Mouse (Mus musculus): ENCODE results near the gene Xdh.

Gene Xdh

GRCm38 (mm10) chr17:73950062-73950735 lies at the start of gene Xdh:
Gene Xdh, minus strand, starts transcription at chr17:73950196.
- no peak for ATAC-seq (ENCODE audit: low TSS enrichment)

GRCm38 (mm10) chr17:73995907-73996645 lies 46.1 kb upstream of the Xdh start:
- no peak for ATAC-seq (ENCODE audit: low TSS enrichment)

- ATAC-seq (ENCODE audit: low TSS enrichment), result no peak
These were observed 41.3 kb upstream of the Xdh start for GRCm38 (mm10) chr17:73991264-73991663.

- no peak for ATAC-seq (ENCODE audit: low TSS enrichment)
These were observed 36.6 kb upstream of the Xdh start for GRCm38 (mm10) chr17:73986571-73986970.

GRCm38 (mm10) chr17:73985936-73986335 lies 35.9 kb upstream of the Xdh start:
- no peak for ATAC-seq (ENCODE audit: low TSS enrichment)

- ATAC-seq (ENCODE audit: low TSS enrichment), result no peak
These were observed 34.5 kb upstream of the Xdh start for GRCm38 (mm10) chr17:73984508-73984907.

GRCm38 (mm10) chr17:73982871-73983270 lies 32.9 kb upstream of the Xdh start:
- ATAC-seq (ENCODE audit: low TSS enrichment), result no peak

GRCm38 (mm10) chr17:73976066-73976465 lies 26.1 kb upstream of the Xdh start:
- ATAC-seq (ENCODE audit: low TSS enrichment), result no peak

GRCm38 (mm10) chr17:73972648-73973047 lies 22.7 kb upstream of the Xdh start:
- no peak for ATAC-seq (ENCODE audit: low TSS enrichment)

GRCm38 (mm10) chr17:73971291-73971690 lies 21.3 kb upstream of the Xdh start:
- no peak for ATAC-seq (ENCODE audit: low TSS enrichment)

GRCm38 (mm10) chr17:73970361-73971027 lies 20.5 kb upstream of the Xdh start:
- no peak for ATAC-seq (ENCODE audit: low TSS enrichment)

- 0 out of 2 replicates have a peak, but pooled peaks have one; percentile 52 for ATAC-seq (ENCODE audit: low TSS enrichment)
These were observed 14.9 kb upstream of the Xdh start for GRCm38 (mm10) chr17:73964856-73965255.

- ATAC-seq (ENCODE audit: low TSS enrichment), result no peak
These were observed 12.6 kb upstream of the Xdh start for GRCm38 (mm10) chr17:73962628-73963043.

- ATAC-seq (ENCODE audit: low TSS enrichment), result no peak
These were observed 11.9 kb upstream of the Xdh start for GRCm38 (mm10) chr17:73961801-73962403.

GRCm38 (mm10) chr17:73960745-73961144 lies 10.7 kb upstream of the Xdh start:
- ATAC-seq (ENCODE audit: low TSS enrichment), result no peak

- ATAC-seq (ENCODE audit: low TSS enrichment), result no peak
These were observed 2.1 kb upstream of the Xdh start for GRCm38 (mm10) chr17:73952103-73952521.

- no peak for ATAC-seq (ENCODE audit: low TSS enrichment)
These were observed 974 bp upstream of the Xdh start for GRCm38 (mm10) chr17:73950970-73951369.

GRCm38 (mm10) chr17:73949498-73949897 lies 498 bp downstream of the Xdh start:
- no peak for ATAC-seq (ENCODE audit: low TSS enrichment)

- no peak for ATAC-seq (ENCODE audit: low TSS enrichment)
These were observed 1.2 kb downstream of the Xdh start for GRCm38 (mm10) chr17:73948801-73949200.

- ATAC-seq (ENCODE audit: low TSS enrichment), result peak; percentile 89
These were observed 2.0 kb downstream of the Xdh start for GRCm38 (mm10) chr17:73948039-73948438.

- ATAC-seq (ENCODE audit: low TSS enrichment), result no peak
These were observed 3.1 kb downstream of the Xdh start for GRCm38 (mm10) chr17:73946856-73947255.

- no peak for ATAC-seq (ENCODE audit: low TSS enrichment)
These were observed 5.3 kb downstream of the Xdh start for GRCm38 (mm10) chr17:73944661-73945060.

Data from frontal cortex, adult (tissue).